Mouse (Mus musculus) regulatory T cell (primary cell): ENCODE data around the gene Akap17b.

Source experiments
- in situ Hi-C: fragments of 300-600 bp; cut with MboI, MseI; formaldehyde crosslinking; loops from one replicate; pipeline ENCODE4 v1.15.1; 2025; ENCODE audit warnings: high pct_unique_total_duplicates

The Akap17b gene

GRCm38 (mm10) chrX:36587304-36588209 lies 57.6 kb downstream of the Akap17b start:
- in situ Hi-C loops = no loop called here

- in situ Hi-C loops = no loop called here
Observed at GRCm38 (mm10) chrX:36586629-36587303, 58.4 kb downstream of the Akap17b start.

GRCm38 (mm10) chrX:36562079-36562478 lies 83.1 kb downstream of the Akap17b start:
- in situ Hi-C loops = no loop called here

DNA sequence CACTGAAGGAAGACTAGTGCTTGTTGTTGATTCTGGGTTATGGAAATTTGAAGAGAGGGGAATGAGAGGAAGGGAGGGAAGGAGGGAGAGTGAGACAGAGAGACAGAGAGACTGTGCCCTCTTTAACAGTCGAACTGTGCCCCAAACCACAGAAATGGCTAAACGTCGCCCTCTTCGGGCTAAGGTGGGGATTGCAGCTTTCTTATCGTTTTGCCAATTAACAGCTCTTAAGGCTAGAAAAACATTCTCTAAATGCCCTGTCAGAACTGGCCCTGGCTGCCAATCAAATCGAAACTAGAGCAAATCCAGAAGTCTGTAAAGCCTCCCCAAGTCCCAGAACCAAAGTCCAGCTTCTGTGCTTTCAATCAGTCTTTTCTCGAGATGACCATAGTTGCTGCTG lies 83.5 kb downstream of the Akap17b start:
- in situ Hi-C loops = no loop called here

- in situ Hi-C loops = no loop called here
Observed at GRCm38 (mm10) chrX:36560170-36560569, 85.0 kb downstream of the Akap17b start.
